Mouse (Mus musculus): ENCODE data around the gene Fam53a.

Fam53a gene

GRCm38 (mm10) chr5:33630615-33631014 lies 1.2 kb upstream of the Fam53a start:
- no peak for DNase-seq (ENCODE audit: low spot score)

- DNase-seq (ENCODE audit: low spot score) = no peak
These were observed 626 bp upstream of the Fam53a start for GRCm38 (mm10) chr5:33630061-33630460.

GRCm38 (mm10) chr5:33628820-33629300 lies 575 bp downstream of the Fam53a start:
- DNase-seq (ENCODE audit: low spot score) = peak; percentile 54

GRCm38 (mm10) chr5:33627968-33628367 lies 1.5 kb downstream of the Fam53a start:
- DNase-seq (ENCODE audit: low spot score) = no peak

- no peak for DNase-seq (ENCODE audit: low spot score)
These were observed 5.7 kb downstream of the Fam53a start for GRCm38 (mm10) chr5:33623766-33624165.

GRCm38 (mm10) chr5:33622671-33623070 lies 6.8 kb downstream of the Fam53a start:
- DNase-seq (ENCODE audit: low spot score) = no peak

GRCm38 (mm10) chr5:33614391-33614790 lies 15.0 kb downstream of the Fam53a start:
- no peak for DNase-seq (ENCODE audit: low spot score)

- no peak for DNase-seq (ENCODE audit: low spot score)
These were observed 17.6 kb downstream of the Fam53a start for GRCm38 (mm10) chr5:33611795-33612194.

GRCm38 (mm10) chr5:33609226-33609625 lies 20.2 kb downstream of the Fam53a start:
- DNase-seq (ENCODE audit: low spot score) = no peak

- DNase-seq (ENCODE audit: low spot score) = no peak
These were observed 22.0 kb downstream of the Fam53a start for GRCm38 (mm10) chr5:33607434-33607833.

GRCm38 (mm10) chr5:33606631-33607030 lies 22.8 kb downstream of the Fam53a start:
- DNase-seq (ENCODE audit: low spot score) = no peak

GRCm38 (mm10) chr5:33605314-33605713 lies 24.1 kb downstream of the Fam53a start:
- DNase-seq (ENCODE audit: low spot score) = no peak

- peak; percentile 62 for DNase-seq (ENCODE audit: low spot score)
These were observed 35.8 kb downstream of the Fam53a start for GRCm38 (mm10) chr5:33593620-33594019.

GRCm38 (mm10) chr5:33589221-33589888 lies 40.1 kb downstream of the Fam53a start:
- DNase-seq (ENCODE audit: low spot score) = peak; percentile 90

GRCm38 (mm10) chr5:33588066-33588465 lies 41.4 kb downstream of the Fam53a start:
- no peak for DNase-seq (ENCODE audit: low spot score)

- DNase-seq (ENCODE audit: low spot score) = no peak
These were observed 41.9 kb downstream of the Fam53a start for GRCm38 (mm10) chr5:33587498-33588058.

- no peak for DNase-seq (ENCODE audit: low spot score)
These were observed 49.1 kb downstream of the Fam53a start for GRCm38 (mm10) chr5:33580336-33580735.

- DNase-seq (ENCODE audit: low spot score) = no peak
These were observed 55.2 kb downstream of the Fam53a start for GRCm38 (mm10) chr5:33574207-33574606.

GRCm38 (mm10) chr5:33565886-33566285 lies 63.5 kb downstream of the Fam53a start:
- no peak for DNase-seq (ENCODE audit: low spot score)

- no peak for DNase-seq (ENCODE audit: low spot score)
These were observed 73.0 kb downstream of the Fam53a start for GRCm38 (mm10) chr5:33556277-33556995.

All from retina, embryonic 14.5 days (tissue).